Mouse (Mus musculus) megakaryocyte progenitor cell, adult 5-6 weeks (primary cell): ENCODE data around the gene Disp3. TPM values are rescaled to one million over a fixed set of nuclear protein-coding genes. Genes with fewer than 3 reads are reported as not detected.

Experiments
- ATAC-seq: replicated peaks from 2 replicates; pipeline ENCODE4 v1.8.0; 2016; ENCODE audit warnings: mild to moderate bottlenecking, moderate TSS enrichment, inconsistent platforms; ENCODE audit not compliant: poor library complexity
- total RNA-seq, 2 experiments: library from RNA; stranded (forward) in 1 of 2; stranded (reverse) in 1 of 2; fragments of 157-497, 149-512 nt in 1 of 2; fragments of 200-1000 nt in 1 of 2; gene quantifications; 2 replicates each; pipeline versions ENCODE4 v1.2.3 to v1.2.4; 2015 to 2017

The Disp3 gene
- total RNA-seq, 2 experiments from 2014 or later: not detected

DNA sequence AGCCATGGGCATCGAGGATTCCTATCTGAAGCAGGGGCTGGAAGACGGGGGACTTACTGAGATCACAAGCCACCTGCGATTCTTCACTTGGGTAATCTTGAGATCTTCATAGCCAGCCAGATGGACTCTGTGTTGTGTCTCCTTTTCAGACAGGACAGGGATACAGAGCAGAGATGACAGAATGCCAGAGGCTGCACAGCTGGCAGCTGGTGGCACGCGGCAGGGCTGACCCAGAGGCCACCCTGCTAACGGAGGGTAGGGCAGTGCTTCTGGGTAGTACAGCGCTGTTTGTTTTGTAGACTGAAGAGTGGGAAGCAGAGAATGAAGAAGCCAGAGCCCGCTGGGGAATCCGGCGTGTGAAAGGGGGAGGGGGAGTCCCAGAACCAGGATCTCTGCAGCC lies 64.8 kb downstream of the Disp3 start:
- ATAC-seq: no peak

DNA sequence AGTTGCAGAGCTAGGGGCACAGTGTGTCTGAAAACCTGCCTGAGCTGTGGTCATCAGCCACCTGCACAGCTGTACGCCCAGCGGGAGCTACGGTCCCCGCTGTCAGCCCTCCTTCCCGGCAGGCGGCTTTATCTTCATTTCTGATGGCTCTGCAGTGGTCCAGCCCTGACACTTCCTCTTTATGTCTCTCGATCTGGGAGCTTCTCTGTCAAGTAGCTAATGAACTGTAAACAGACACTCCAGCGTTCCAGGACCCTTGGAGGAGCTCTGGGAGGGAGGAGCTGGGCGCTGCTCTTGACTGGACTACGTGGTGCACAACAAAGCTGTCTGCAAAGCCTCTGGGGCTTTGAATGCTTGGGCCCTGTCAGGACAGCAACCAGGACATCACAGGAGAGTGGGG lies 67.1 kb downstream of the Disp3 start:
- ATAC-seq: no peak

DNA sequence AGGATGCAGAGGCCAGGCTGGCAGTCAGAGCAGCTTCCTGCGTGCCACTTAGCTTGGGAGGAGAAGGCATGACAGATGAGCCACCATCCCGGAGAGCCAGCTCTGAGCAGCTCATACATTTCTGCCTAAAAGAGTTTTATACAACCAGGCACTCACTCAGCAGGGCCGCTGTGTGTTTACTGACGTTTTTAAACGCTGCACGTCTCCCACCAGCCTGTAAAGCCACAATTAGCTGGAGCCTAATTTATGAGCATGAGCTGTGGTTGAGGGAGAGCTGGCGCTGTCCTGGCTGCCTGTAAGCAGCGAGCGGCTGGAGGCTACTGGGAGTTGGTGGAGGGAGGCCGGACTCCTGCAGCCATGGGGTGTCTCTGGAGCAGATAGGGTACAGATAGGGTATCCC lies 69.5 kb downstream of the Disp3 start:
- no peak for ATAC-seq

DNA sequence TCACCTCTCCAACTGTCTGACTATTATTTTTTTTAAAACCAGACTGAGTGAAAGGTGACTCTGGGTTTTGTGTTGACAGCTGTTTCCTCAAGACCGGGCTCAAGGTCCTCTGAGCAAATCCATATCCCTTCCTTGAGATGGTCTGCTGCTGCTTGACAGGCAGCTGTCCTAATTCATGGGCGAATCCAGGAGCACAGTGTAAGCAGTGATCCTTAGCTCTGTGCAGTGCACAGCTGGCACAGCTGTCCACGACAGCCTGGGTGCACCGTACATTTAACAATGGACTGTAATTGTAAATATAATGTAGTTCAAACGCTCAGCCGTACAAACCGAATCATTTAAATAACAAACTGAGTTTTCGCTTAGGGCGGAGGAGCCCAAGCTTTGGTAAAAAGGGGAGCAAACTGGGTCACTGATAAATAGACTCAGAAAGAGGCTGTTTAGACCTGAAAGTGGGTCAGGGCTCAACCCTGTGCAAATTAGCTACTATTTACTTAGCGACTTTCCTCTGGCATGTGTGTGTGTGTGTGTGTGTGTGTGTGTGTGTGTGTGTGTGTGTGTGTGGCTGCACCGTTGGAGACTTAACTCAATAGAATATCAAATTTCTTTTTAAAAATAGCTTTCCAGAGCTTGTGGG lies 72.4 kb downstream of the Disp3 start:
- no peak for ATAC-seq

DNA sequence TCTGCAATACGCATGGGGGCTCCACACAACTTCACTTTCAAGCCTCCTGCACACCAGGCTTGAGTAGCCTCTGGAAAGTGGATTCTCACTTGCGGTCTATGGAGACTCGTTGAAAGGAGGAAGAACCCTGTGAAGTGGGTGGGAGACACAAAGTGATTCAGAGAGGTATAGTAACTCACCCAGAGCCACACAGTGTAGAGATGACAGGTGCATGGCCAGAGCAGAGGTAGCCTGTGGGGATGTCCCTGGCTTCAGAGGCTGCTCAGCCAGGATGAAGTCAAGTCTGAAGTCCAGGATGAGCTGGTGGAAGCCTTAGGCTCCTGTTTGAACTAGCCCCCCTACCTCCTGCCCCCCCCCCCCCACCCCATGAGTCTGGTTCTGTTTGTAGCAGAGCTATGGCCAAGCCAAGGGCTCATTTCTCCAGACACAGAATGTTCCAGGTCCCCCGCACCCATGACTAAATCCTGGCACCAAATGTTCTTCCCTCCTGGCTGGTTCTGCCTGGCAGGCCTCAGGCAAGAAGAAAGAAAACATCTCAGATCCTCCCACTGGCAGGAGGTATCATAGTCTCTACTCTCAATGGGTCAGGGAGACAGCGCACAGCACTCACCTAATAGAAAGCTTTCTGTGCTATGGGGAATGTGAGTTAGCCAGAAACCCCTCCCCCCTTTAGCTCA lies 73.2 kb downstream of the Disp3 start:
- no peak for ATAC-seq

DNA sequence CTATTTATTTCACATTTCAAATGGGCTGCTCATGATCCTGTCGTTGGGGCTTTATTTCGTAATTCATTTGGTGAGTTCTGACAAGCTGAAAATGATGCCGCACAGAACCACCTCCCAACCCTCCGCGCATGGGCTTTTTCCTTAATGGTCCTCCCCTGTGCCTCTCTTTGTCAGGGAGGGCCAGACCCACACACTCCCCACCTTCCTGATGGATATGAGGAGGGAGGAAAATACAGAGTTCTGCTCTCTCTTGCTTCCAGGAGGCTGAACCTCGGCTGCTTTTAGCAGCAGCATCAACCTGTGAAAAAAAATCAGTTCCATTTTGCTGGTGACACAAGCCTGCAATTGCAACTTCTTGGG lies 82.9 kb downstream of the Disp3 start:
- ATAC-seq: no peak

DNA sequence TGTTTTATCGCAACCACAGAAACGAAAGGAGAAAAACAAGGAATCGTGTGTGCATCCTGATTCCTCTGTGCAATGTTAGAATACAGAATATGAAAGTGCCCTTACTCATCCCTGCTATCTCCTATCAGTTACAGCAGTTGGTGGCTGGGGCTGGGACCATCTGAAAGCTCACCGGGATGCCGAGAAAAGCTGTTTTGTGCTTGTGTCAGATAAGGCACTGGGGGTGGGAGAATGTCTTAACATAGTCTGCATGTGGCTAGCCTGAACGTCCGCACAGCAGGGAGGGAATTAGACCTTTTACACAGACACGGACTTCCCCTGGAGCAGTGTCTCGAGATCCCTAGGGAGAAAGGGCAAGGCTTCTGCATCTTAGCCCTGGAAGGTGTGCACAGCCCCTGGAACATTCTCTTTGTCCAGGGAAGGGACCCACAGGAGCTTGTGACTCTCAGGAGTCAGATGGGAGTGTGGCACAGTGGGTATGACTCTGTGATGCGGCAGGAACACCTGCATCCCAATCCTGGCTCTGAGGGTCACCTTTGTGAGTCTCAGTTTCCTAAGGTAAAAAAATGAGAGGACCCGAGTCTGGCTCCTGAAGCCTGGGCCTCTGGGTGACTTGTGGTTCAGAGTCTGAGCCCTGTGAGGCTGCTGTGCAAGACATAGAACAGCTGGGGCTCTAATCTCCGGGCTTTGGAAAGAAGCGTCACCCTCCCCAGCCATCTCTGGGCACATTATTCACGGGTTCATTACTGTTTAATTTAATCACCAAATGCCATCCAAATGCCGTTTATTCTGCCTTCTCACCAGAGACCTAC lies 83.5 kb downstream of the Disp3 start:
- ATAC-seq: peak; percentile 92

DNA sequence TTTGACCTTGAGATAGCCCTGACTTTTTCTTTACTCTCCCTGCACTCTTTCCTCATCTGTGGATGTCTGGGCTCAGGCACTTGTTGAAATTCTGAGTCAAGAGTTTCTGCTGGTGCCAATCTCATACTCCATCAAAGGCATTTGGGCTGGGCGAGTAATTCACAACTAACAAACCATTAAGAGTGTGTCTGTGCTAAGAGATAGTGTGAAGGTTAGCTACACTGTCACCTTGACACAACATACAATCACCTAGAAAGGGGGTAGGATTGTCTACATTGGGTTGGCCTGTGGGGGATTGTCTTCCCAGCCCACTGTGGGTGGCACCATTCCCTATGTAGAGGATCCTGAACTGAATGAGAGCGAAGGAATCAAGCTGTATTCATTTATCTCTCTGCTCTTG lies 84.2 kb downstream of the Disp3 start:
- ATAC-seq: peak; percentile 22; the same call in 1 of the 2 replicates

DNA sequence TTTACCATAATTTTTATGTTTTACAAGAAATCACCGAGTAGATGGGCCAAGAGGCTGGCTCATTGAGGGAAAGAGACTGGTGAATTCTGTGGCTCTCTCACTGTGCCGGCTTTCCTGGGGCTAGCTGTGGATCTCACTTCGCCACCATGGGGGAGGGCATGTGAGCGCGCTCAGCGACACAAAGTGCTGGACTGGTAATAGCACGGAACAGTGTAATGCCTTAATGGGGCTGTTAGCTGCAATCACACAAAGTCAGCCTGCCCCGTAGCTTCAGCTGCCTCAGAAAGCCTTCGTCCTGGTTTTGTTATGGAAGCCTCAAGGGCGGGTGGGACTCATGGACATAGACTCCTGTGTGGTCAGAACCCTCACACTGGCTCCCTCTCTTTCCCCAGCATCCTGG lies 89.0 kb downstream of the Disp3 start:
- ATAC-seq: no peak

DNA sequence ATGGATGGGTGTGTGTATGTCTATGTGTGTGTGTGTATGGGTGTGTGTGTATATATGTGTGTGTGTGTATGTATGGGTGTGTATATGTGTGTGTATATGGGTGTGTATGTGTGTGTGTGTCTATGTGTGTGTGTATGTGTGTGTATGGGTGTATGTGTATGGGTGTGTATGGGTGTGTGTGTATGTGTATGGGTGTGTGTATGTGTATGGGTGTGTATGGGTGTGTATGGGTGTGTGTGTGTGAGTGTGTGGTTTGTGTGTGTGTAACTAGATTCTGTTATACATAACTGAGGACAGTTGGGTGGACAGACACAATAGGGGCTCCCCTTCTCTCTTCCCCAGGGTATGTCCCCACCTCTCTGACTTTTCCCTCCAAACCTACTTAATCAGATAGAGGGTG lies 93.4 kb downstream of the Disp3 start:
- no peak for ATAC-seq

DNA sequence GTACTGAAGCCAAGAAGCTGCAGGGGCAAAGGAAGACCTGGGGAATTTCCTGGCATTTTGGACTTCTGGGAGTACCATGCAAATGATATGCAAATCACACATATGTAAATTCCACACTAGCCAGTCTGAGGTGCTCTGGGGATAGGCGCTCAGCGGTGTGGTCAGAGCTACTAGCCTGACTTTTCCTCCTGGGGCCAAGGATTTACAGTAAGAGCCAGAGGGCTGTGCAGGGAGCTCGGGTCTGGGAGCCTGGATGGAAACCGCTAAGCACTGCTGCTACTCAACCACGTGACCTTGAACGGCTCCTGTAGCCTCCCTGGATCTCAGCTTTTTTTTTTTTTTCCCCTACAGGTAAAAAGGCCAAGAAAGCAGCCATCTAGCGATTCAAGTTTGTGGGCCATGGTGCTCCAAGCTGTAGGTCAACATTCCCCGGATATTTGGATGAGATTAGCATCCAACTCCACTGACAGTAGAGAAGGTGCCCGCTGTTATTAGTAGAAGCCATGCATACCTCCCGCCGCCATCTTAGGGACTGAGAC lies 95.0 kb downstream of the Disp3 start:
- ATAC-seq: no peak

Other genes starting within 250 kb of the Disp3 start
- 3.3 and 4.1 TPM in 2 replicates for gene Clcn6, start 249.1 kb downstream of the Disp3 start, total RNA-seq (2015)
- 1.5 and 6.4 TPM in 2 replicates for gene Clcn6, start 249.1 kb downstream of the Disp3 start, total RNA-seq (2017)
- 5.5 and 6.2 TPM in 2 replicates for gene Mthfr, start 248.9 kb downstream of the Disp3 start, total RNA-seq (2015)
- gene Mthfr, start 248.9 kb downstream of the Disp3 start, total RNA-seq (2017): 4.3 and 7.2 TPM in 2 replicates
- gene Agtrap, start 199.9 kb downstream of the Disp3 start, total RNA-seq (2015): 16.3 and 16.5 TPM in 2 replicates
- 34.5 and 35.9 TPM in 2 replicates for gene Agtrap, start 199.9 kb downstream of the Disp3 start, total RNA-seq (2017)
- gene Mad2l2, start 157.6 kb downstream of the Disp3 start, total RNA-seq (2015): 28.7 and 34.0 TPM in 2 replicates
- 6.6 and 8.1 TPM in 2 replicates for gene Mad2l2, start 157.6 kb downstream of the Disp3 start, total RNA-seq (2017)
- not detected in 2 replicates for gene Draxin, start 157.3 kb downstream of the Disp3 start, total RNA-seq (2015)
- gene Draxin, start 157.3 kb downstream of the Disp3 start, total RNA-seq (2017): not detected in 2 replicates
- 19.6 and 20.1 TPM in 2 replicates for gene Fbxo6, start 135.8 kb downstream of the Disp3 start, total RNA-seq (2015)
- gene Fbxo6, start 135.8 kb downstream of the Disp3 start, total RNA-seq (2017): 9.1 and 11.5 TPM in 2 replicates
- gene Fbxo44, start 127.5 kb downstream of the Disp3 start, total RNA-seq (2015): 1.0 and 3.0 TPM in 2 replicates
- gene Fbxo44, start 127.5 kb downstream of the Disp3 start, total RNA-seq (2017): 0.81 and 1.6 TPM in 2 replicates
- not detected in 2 replicates for gene Fbxo2, start 127.3 kb downstream of the Disp3 start, total RNA-seq (2015)
- gene Fbxo2, start 127.3 kb downstream of the Disp3 start, total RNA-seq (2017): not detected in 2 replicates
- 10.8 and 12.7 TPM in 2 replicates for gene Ubiad1, start 156.8 kb upstream of the Disp3 start, total RNA-seq (2015)
- 11.3 TPM in 2 replicates for gene Ubiad1, start 156.8 kb upstream of the Disp3 start, total RNA-seq (2017)
- 23.2 and 23.5 TPM in 2 replicates for gene Mtor, start 160.6 kb upstream of the Disp3 start, total RNA-seq (2015)
- gene Mtor, start 160.6 kb upstream of the Disp3 start, total RNA-seq (2017): 14.7 and 17.9 TPM in 2 replicates
- gene Angptl7, start 212.5 kb upstream of the Disp3 start, total RNA-seq (2015): not detected in 2 replicates
- gene Angptl7, start 212.5 kb upstream of the Disp3 start, total RNA-seq (2017): not detected in 2 replicates